Mouse (Mus musculus) spleen, postnatal 36 days (tissue): ENCODE results near the gene Fam166a.

ENCODE experiments used
- DNase-seq, 2 experiments: peaks; one replicate each; pipeline ENCODE4 v3.0.0; 2022; ENCODE audit warnings: low spot score in 2 of 2, mixed read lengths in 1 of 2

The Fam166a gene

DNA sequence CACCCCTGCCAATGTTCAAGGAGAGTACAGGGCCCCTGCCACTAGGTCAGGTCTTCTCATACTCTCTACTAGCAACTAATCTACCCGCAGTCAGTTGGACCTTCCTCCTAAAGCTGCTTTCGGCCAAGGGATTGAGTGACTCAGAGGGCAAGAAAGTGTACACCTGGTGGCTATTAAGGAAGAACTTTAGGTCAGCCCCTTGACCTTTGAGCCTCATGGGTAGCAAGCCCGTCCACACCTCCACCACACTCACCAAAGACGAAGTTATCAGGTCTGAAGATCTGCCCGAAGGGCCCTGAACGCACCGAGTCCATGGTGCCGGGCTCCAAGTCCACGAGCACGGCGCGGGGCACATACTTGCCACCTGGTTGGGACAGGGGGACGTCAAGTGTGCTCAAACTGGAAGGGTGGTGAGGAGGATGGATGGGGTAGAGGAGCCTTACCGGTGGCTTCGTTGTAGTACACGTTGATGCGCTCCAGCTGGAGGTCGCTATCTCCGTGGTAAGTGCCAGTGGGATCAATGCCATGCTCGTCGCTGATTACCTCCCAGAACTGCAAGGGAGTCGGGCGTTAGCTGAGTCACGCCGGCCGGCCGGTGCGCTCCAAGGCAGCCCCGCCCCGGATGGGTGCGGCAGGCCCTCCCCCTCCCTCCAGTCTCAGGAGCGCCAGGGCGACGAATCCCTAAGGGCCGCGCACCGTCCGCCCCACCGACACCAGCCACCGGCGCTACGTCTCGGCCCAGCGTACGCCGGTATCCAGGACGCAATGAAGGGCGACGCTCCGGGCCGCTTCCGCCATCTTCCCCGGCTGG is 5.3 kb downstream of the Fam166a start:
- peak; percentile 89 to 90 for DNase-seq

DNA sequence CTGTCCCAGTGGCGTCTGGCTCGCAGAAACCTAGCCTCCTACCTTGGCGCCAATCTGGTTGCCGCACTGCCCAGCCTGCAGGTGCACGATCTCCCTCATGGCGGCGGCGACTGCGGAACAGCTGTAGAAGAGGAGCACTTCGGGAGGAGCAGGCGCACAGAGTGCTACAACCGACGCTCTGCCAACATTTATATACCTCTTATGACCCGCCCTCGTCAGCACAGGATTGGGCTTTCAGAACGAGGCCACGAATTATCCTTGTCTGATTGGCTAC is 5.9 kb downstream of the Fam166a start, which contains the start of gene Tubb4b:
Tubb4b (minus strand) TSS at position 211 of the 274 bp plus-strand sequence.
- no peak for DNase-seq

DNA sequence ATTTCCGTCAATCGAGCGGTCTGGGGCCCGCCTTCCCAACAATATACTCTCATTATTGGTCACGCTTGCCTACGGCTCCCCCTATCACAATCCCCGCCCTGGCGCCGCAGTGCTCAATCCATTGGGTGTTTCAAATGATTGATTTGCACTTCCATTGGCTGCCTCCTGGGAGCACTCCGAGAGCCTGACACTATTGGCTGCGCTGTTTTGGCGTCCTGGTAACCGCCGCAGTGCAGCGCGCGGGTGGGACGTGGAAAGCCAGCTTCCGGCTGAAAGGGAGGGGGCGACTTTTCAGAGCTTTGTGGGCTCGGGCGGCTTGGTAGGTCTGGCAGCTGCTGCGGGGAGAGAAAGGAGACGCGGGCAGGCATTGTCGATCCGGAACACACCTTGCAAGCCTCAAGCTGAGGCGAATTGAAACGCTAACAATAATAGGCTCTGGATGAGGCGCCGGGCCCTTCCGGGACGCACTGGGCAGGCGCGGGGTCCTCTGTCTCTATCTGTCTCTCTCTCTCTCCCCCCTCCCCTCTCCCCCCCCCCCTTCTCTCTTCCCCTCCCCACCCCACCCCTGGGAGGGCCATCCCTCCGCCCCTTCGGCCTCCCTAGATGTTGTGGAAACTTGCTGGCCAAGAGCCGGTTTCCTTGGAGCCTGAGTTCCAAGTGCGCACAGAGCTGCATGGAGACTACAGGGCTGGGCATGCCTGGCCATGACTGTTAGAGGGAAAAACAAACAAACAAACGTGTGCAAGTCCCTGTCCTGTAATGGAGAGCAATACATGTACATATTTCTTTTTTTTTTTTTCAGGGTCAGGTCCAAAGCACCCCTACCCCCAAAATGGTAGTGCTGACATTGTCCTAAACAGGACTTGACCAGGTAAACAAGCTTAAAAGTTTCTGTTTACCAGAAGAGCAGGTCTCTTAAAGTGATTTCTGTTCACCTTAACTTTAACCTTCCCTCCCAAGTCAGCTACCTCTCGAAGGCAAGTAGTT is 6.5 kb downstream of the Fam166a start:
- DNase-seq = peak; percentile 99 to 100

DNA sequence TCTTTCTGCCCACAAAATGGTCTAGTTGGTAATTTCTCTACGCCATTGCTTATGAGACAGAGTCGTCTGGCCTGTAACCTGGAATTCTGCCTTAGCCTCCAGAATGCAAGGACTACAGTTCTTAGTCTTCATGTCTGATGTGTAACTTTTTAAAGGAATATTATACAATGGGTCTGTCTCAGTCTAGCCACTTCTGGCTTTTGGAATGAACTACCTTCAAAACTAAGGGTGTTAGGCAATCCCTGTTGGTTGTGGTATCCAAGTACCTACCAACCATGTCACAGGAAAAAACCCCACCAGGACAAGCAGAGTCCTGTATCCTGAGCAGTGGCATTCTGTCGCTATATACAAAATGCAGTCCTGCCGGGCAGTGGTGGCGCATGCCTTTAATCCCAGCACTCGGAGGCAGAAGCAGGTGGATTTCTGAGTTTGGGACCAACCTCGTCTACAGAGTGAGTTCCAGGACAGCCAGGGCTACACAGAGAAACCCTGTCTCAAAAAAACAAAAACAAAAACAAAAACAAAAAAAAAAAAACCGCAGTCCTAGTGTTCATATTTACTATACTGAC is 7.3 kb downstream of the Fam166a start:
- DNase-seq = no peak

DNA sequence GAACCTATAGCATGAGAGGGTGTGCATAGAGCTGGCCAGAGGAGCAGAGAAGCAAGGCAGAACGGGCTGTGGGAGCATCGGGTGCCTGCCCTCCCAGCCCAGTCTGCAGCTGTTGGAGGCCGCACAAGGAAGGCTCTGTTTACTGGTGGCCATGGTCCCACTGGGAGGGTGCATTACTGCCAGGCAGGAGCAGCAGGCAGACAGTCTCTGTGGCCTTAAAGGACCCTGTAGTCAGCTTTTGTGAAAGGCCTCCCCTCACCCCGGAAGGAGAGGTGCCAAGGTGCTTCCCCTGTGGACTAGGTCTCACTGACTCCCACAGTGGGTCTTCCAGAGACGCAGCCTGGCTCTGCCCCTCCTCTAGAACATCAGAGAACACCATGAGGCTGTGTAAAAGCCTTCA is 8.3 kb downstream of the Fam166a start:
- no peak for DNase-seq

DNA sequence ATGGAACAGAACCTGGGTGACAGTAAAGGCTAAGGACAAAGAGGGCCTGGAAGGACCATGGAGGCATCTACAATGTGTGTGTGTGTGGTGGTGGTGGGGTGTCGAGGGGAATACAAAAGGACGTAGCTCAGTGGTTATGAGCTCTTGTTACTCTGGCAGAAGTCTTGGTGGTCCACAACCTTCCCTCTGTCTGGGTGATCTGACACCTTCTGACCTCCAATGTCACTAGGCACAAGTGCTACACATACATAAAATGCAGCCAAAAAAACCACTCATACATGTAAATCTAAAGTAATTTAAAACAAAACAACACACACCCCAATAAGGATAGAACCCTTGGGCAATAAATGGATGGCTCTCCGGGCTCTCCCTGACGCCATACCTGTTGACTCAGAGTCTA is 8.9 kb downstream of the Fam166a start:
- DNase-seq = no peak

DNA sequence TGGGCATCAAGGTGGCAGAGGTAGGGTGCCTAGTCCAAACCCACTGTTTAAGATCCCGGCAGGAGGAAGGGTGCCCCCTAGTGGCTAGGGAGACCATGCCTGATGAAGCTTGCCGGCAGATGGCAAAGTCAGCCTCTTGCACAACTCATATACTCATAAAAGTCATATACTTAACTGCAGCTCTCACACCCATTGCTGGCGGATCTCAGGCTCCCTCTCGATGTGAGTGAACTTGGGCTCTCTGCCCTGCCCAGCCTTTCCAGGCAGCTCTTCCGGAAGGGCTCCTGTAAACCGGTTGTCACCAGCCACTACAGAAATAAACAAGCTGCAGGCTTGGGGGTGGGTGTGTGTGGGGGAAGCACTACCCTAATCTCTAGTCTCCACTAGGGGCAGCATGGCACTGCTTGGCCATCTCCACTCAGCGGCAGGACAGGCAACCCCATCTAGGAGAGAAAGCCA is 9.9 kb downstream of the Fam166a start:
- peak; percentile 85 to 88 for DNase-seq

DNA sequence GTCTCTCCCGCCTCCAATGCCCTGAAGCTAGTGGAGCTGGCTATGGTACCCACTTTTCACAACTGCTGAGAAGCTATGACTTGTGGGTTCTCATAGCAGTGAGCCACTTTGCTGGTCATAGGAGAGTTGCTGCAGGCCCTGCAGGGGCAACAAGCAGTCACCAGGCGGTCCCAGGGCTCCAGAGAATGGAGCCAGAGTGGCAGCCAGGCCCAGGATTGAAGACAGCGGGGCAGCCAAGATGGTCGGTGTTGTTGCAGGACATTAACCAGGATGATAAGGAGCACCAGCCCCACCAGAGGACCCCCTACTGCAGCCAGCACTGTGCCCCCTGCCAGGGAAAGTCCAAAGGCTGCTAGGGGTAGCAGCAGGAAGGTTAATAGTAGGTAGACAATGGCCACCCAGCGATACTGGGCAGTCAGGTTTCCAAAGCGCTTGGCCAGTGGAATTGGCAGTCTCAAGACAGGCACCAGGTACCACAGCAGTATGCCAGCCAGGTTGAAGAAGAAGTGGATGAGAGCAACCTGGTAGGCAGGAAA is 10.5 kb downstream of the Fam166a start:
- DNase-seq = no peak

DNA sequence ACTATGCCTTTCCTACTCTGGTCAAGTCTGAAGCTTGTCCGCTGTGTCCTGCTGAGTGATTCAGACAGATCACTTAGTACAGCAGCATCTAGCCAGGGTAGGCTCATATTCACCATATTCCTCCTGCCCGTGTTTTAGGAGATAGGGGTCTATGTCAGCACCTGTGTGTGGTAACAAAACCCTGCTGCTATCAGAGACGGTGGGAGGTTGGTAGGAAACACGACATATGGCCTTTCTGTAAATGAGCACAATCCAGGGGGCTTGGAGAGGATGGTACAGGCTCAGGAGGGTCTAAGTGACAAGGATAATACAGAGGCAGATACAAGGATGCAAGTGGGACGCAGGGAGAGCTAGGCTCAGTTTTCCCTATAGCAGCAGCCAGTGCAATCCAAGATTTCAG is 11.0 kb downstream of the Fam166a start:
- DNase-seq = no peak

DNA sequence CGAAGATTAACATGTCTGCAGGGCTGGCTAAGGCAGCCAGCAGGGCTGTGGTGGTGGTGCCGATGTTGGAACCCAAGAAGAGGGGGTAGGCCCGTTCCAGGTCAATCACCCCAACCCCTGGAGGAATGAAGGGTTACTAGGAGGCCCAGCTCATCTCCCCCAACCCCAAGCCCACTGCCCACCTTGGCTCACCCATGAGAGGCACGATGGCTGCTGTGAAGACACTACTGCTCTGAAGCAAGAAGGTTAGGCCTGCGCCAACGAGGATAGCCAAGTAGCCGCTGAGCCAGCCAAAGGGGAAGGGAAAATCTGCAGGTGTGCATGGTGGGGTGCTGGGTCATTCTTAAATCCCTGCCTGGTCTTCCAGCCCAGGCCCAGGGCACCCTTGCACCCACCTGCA is 12.0 kb downstream of the Fam166a start:
- no peak for DNase-seq

DNA sequence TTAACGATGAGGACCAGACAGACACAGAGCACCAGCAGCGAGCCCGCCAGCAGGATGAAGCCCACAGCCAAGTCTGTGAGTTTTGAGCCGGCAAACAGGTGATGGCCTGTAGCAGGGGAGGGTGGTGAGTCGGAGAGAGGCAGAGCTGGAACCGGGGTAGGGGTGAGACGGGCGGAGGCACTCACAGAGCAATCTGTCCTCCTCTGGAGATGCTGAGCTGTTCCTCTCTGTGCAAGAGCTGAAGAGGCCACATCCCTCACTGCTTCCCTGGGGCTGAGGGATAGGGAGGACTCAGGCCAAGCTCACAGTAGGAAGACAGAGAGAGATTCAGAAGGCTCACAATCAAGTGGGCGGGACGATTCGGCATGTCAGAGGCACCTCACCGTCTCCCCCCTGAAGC is 12.5 kb downstream of the Fam166a start:
- DNase-seq = no peak

DNA sequence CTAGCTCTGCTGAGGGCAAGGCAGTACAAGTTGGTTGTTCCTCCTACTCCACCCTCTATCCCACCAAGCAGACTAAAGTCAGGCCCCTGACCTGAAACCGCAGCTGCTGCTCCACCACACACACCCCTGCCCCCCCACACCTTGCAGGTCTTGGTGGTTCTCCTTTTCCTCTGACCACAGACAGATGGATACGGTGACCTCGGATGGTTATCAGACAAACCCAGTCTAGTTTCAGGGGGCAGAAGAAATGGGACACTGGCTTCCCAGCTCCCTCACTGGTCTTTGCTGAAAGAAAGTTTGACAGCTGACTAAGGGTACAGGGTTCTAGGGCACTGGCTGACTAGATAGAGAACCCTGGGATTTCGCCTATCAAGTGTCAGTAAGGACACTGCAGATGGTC is 14.9 kb downstream of the Fam166a start:
- DNase-seq = no peak

DNA sequence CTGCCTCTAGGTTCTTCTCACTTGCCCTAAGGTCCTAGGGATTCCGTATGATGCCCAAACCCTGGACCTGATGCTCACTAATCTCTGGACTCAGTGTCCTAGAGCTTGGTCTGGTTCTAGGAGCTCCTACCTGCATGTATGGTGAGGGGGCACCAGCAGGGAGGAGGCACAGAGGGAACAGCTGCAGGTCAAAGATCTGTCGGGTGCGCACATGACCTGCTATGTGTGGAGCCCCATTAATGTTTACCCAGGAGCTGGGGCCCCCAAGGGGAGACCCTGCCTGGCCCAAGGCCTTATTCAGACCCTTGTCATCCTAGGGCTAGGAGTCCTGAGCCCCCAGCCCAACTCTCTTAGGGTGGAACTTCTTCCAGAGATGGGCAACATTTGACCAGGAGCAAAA is 15.5 kb downstream of the Fam166a start, which contains the start of gene Slc34a3:
Slc34a3 (minus strand) TSS at position 315 of the 400 bp plus-strand sequence.
- no peak for DNase-seq

DNA sequence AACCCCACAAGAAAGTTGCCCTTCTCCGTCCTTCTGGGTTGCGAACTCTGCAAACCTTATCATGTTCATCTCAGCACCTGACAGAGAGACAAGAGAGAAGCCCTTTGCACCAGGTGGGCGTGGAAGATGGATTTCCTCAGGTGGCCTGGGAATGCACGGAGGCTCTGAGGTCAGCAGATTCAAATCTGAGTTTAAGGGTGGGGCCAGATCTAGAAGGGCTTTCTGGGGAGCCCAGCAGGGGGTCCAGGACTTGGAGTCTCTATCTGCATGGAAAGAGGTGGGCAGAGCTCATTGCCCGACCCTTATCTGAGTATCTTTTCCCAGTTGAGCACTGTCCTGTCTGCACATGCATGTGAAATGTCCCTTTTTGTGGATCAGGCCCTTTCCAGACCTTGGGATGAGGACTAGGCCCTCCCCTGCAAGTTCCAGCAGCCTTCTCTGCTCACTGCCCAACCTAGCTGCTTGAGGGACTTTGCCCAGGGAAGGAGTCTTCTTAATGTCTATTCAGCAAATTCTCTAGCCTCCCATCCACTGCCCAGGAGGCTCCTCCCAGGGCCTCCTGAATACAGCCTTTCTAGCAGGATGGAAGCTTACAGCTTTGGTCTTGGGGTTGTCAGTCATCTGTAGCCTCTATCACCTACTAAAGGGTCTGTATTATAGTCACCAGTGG is 16.1 kb downstream of the Fam166a start:
- DNase-seq = no peak

DNA sequence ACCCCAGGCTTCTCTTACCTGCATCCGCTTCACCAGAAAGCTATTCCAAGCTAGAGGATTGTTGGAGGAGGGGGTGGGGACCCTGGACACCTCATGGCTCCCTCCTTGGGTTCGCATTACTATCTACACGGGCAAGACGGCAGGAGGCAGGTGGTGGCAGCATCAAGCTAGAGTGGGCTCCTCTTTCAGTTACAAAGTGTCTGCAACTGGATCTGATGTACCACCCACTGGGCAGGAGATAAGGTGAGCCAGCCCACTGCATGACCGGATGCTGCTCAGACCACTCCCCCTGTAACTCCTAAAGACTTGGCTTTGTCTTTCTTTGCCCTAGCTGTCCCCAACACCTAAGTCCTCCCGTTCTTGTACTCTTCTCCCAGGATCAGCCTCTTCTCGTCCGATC is 18.1 kb downstream of the Fam166a start, which contains the start of gene Rnf224:
Rnf224 (minus strand) TSS at position 174 of the 400 bp plus-strand sequence.
- no peak for DNase-seq

DNA sequence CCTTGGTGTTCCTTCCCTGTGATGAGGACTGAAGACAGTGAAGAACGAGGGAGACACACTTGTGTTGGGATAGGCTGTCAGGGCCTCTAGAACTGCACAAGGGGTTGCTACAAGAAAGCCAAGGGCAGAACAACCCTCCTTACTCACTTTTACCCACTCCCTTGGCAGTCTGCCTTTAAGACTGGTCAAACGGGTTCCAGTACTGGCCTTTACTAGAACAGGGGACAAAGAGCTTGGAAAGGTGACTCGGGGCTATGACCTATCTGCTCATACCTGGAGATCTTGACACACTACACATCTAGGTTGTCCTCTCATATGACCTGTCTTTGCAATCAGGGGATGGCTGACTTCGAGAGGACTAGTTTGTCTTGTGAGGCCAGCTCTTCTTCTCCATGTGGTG is 19.0 kb downstream of the Fam166a start:
- DNase-seq = no peak

DNA sequence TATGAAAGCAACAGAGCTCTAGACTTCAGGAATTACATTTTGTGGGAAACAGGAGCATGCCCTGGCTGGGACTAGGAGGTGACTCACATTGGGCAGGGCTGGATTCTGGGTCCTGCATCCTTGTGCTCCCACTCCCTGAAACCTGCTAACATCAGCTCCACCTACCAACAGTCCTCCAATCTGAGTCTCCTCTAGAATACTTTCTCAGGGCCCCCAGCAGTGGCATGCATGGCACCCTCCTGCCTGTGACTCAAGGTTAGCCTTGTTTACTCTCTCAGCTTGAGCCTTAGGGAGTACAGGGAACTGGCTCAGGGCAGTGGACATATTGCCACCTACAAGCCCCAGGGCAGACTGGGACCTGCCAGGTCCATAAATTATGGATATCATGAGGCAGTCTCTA is 19.6 kb downstream of the Fam166a start:
- DNase-seq = no peak

DNA sequence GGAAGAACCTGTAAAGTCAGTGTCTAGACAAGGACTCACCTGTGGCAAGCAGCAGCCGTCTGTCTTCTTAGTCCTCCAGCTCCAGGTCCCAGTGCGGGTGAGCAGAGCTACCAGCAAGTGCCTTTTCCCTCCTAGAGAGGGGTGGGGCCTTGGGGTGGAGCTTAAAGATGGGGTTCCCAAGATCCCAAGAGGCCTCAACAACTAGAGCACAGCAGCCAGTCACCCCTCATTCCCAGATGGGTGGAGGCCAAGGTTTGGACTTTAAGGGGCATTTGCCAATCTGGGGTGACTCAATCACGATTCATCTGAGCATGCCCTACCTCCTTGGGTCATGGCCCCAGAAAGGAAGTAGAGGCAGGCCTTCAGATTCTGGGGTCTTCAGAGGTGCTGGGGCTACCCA is 21.2 kb downstream of the Fam166a start:
- DNase-seq = no peak

DNA sequence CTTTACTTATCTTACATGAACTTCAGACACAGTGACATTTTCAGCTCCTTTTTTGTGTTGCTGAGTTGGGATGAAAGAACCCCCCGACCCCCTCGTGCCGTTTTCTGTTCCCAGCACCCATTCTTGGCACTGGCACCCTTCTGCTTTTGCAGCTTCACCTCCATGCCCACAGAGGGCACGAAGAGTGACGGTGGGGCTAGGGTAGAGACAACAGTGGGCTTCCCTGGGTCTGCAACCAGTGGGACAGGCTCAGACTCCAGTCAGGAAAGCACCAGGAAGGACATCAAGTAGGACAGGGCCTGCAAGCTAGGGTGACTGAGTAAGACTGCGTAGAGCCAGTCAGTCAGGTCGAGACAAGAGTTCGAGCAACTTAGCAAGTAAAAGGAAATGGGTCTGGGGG is 21.8 kb downstream of the Fam166a start:
- DNase-seq = no peak

DNA sequence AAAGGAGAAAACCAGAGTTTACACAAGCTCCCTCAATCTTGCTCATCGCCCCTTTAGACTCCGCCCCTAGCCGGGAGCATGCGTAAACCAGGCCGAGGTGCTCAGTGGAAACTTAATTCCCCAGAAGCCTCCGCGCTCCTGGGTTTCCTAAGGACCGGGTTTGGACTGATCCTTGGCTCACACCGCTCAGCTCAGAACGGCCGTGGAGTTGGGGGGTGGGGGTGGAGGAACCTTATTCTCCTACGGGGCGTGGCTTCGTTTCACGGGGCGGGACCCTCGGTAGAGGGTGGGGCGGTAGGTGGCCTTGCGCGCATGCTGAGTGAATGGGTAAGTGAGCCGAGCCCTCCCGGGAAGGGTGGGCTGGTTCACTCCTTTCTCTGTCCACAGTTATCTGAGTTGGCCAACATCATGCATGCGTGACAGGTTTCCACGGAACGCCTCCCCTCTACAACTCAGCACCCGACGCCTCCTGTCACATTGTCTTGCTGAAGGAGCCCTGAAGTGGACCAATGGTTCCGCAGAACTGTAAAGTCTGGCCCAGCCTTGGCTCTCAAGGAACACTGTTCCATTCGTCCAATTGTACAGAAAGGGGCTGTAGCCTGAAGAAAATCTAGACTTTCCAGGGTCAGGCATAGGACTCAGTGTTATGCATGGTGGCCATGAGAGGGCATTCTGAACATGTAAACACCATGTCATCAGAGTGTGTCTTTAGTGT is 22.3 kb downstream of the Fam166a start:
- DNase-seq = peak; percentile 35 to 49

DNA sequence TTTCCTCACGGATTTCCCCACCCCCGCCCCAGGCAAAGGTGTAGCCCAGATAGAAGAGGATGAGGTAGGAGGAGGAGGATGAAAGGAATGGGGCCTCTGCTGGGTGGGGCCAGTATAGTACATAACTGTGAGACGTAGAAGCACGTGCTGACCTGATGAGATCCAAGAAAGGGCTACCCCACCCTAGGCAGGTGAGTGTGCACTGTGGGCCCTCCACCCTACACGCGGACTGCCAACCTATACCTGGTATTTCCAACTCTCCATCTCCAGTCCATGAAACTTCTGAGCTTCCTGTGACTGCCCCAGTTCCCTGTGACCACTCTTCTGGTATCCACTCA is 22.9 kb downstream of the Fam166a start:
- no peak for DNase-seq
